Mouse (Mus musculus) brain, embryonic 14.5 days (tissue): ENCODE measurements at regions not wholly inside any gene's neighbourhood (a gene's known extent, or its start where the extent isn't known, plus 50 kb on each side); places are given as distances from the start of the nearest gene placed in this dataset.

ENCODE experiments used
- CTCF ChIP-seq: fragments of 200-500 bp; IDR thresholded peaks from 2 replicates; pipeline ENCODE4 v1.5.1; 2012; ENCODE audit warnings: inconsistent platforms, mild to moderate bottlenecking, moderate library complexity, borderline replicate concordance; ENCODE audit not compliant: insufficient read depth, insufficient read length; ENCODE audit errors: extremely low read depth
- POLR2A ChIP-seq: fragments of 200-500 bp; IDR thresholded peaks from 2 replicates; pipeline ENCODE4 v1.6.1; 2012; ENCODE audit warnings: mild to moderate bottlenecking, inconsistent platforms, borderline replicate concordance; ENCODE audit not compliant: poor library complexity, insufficient read depth, insufficient read length, severe bottlenecking; ENCODE audit errors: extremely low read depth

- TF ChIP-seq CTCF (no peak), POLR2A (no peak)
Observed at GRCm38 (mm10) chr2:64462466-64463114, 364.8 kb upstream of the Fign start.
